Mouse (Mus musculus): ENCODE measurements at regions not wholly inside any gene's neighbourhood (a gene's known extent, or its start where the extent isn't known, plus 50 kb on each side); places are given as distances from the start of the nearest gene placed in this dataset.

GRCm38 (mm10) chr10:21744341-21744955 is 137.5 kb upstream of the Sgk1 start:
- no peak for TF ChIP-seq CTCF (IDR thresholded peaks at IDR 0.05)
- TF ChIP-seq EP300 (IDR thresholded peaks at IDR 0.05), result no peak

Data from lung, postnatal 0 days (tissue).